Mouse (Mus musculus) ES-CJ7 (cell line): ENCODE data around the gene Yipf3.
A peak's percentile ranks its signal among the peaks of the same experiment; 100 is the strongest.

Experiments
- DNase-seq: peaks from one replicate; pipeline ENCODE4 v3.0.0; 2011; ENCODE audit warnings: low read depth, low spot score

Gene Yipf3

GRCm38 (mm10) chr17:46254106-46254505 is 6.2 kb downstream of the Yipf3 start:
- DNase-seq: no peak

- no peak for DNase-seq
These were observed 7.3 kb downstream of the Yipf3 start for GRCm38 (mm10) chr17:46255147-46255546.

GRCm38 (mm10) chr17:46258279-46259053 is 10.6 kb downstream of the Yipf3 start:
- DNase-seq: no peak

- DNase-seq: no peak
These were observed 11.8 kb downstream of the Yipf3 start for GRCm38 (mm10) chr17:46259675-46260074.

- no peak for DNase-seq
These were observed 14.4 kb downstream of the Yipf3 start for GRCm38 (mm10) chr17:46262201-46262694.

GRCm38 (mm10) chr17:46265502-46265901 is 17.6 kb downstream of the Yipf3 start:
- DNase-seq: no peak

GRCm38 (mm10) chr17:46265918-46266618 is 18.2 kb downstream of the Yipf3 start:
- peak; percentile 71 for DNase-seq

- no peak for DNase-seq
These were observed 19.1 kb downstream of the Yipf3 start for GRCm38 (mm10) chr17:46266986-46267385.

GRCm38 (mm10) chr17:46267511-46267910 is 19.6 kb downstream of the Yipf3 start:
- no peak for DNase-seq

GRCm38 (mm10) chr17:46268026-46268720 is 20.3 kb downstream of the Yipf3 start:
- DNase-seq: no peak

- DNase-seq: no peak
These were observed 22.1 kb downstream of the Yipf3 start for GRCm38 (mm10) chr17:46269771-46270534.

GRCm38 (mm10) chr17:46272058-46272457 is 24.2 kb downstream of the Yipf3 start:
- no peak for DNase-seq

GRCm38 (mm10) chr17:46272675-46273074 is 24.8 kb downstream of the Yipf3 start:
- DNase-seq: no peak

- DNase-seq: no peak
These were observed 25.9 kb downstream of the Yipf3 start for GRCm38 (mm10) chr17:46273803-46274236.

GRCm38 (mm10) chr17:46274465-46274864 is 26.6 kb downstream of the Yipf3 start:
- DNase-seq: no peak

- no peak for DNase-seq
These were observed 27.2 kb downstream of the Yipf3 start for GRCm38 (mm10) chr17:46275034-46275433.

- no peak for DNase-seq
These were observed 27.6 kb downstream of the Yipf3 start for GRCm38 (mm10) chr17:46275506-46275905.

GRCm38 (mm10) chr17:46277586-46277985 is 29.7 kb downstream of the Yipf3 start:
- DNase-seq: no peak

GRCm38 (mm10) chr17:46278011-46278765 is 30.3 kb downstream of the Yipf3 start:
- no peak for DNase-seq

- DNase-seq: peak; percentile 90
These were observed 34.7 kb downstream of the Yipf3 start, which contains the start of gene Tjap1 for GRCm38 (mm10) chr17:46282483-46283123. Tjap1 (minus strand) TSS chr17:46283026.
